Mouse (Mus musculus) thymus, adult 2 months (tissue): ENCODE measurements around the gene Cnot3. TPM values are rescaled to one million over a fixed set of nuclear protein-coding genes. Genes with fewer than 3 reads are reported as not detected.
"Not testable (repeated sequence)": the region's sequence is repeated elsewhere in the genome, so short reads cannot be mapped to it uniquely, and the experiment has no call there.

Experiments used
- DNase-seq: peaks from one replicate; pipeline ENCODE4 v3.0.0; 2021
- H3K27ac ChIP-seq: fragments of 200-500 bp; 2 replicates; pipeline ENCODE4 v1.5.1; 2012; ENCODE audit warnings: low read length, control low read depth; ENCODE audit not compliant: control insufficient read depth, insufficient read depth
- H3K27me3 ChIP-seq: fragments of 200-500 bp; 2 replicates; pipeline ENCODE4 v1.6.1; 2012; ENCODE audit warnings: mild to moderate bottlenecking, low read length, moderate library complexity, mixed read lengths; ENCODE audit not compliant: control insufficient read depth, insufficient read depth
- H3K36me3 ChIP-seq: fragments of 200-500 bp; 2 replicates; pipeline ENCODE4 v1.6.1; 2012; ENCODE audit warnings: mild to moderate bottlenecking, low read length, moderate library complexity; ENCODE audit not compliant: control insufficient read depth, insufficient read depth
- H3K4me1 ChIP-seq: fragments of 200-500 bp; replicated peaks from 2 replicates; pipeline ENCODE4 v1.6.1; 2012; ENCODE audit warnings: low read length; ENCODE audit not compliant: control insufficient read depth, insufficient read depth
- H3K4me3 ChIP-seq: fragments of 200-500 bp; 2 replicates; pipeline ENCODE4 v1.5.1; 2012; ENCODE audit warnings: mild to moderate bottlenecking, low read length, control low read depth, moderate library complexity; ENCODE audit not compliant: control insufficient read depth, insufficient read depth
- CTCF ChIP-seq: fragments of 200-500 bp; IDR thresholded peaks from 2 replicates; pipeline ENCODE4 v1.5.1; 2012; ENCODE audit warnings: mild to moderate bottlenecking, control low read depth, low read length, moderate library complexity, borderline replicate concordance; ENCODE audit not compliant: control insufficient read depth, poor library complexity, insufficient read depth; ENCODE audit errors: extremely low read depth
- POLR2A ChIP-seq: fragments of 200-500 bp; IDR thresholded peaks from 2 replicates; pipeline ENCODE4 v1.6.1; 2012; ENCODE audit warnings: mild to moderate bottlenecking, low read length, control low read depth, moderate library complexity; ENCODE audit not compliant: control insufficient read depth, poor library complexity, insufficient read depth; ENCODE audit errors: extremely low read depth
- WGBS: fragments of 180-500 bp; shearing (Covaris S2); methylation state at CpG from one replicate; pipeline ENCODE4 v1.1.7; 2018; 5-methylcytosine and 5-hydroxymethylcytosine counted together
- polyA plus RNA-seq: library from polyadenylated mRNA; depleted of rRNA; stranded (reverse); fragments of >200 nt; gene quantifications from 2 replicates; pipeline ENCODE4 v1.2.3, GENCODE M21; 2012

Cnot3 gene
- polyA plus RNA-seq, 1 experiment, result 185 TPM

- no peaks in the 10 kb centered on the region for H3K36me3 ChIP-seq
- peak overlapping the region; percentile 69 for H3K4me3 ChIP-seq
- H3K4me1 ChIP-seq, result peaks cover 16% of the 10 kb centered on the region
- WGBS, result under 1% methylated on average over 55 of the region's 55 CpGs
- H3K27ac ChIP-seq, result peak overlapping the region; percentile 77
- DNase-seq, result peak; percentile 55
- no peaks in the 10 kb centered on the region for H3K27me3 ChIP-seq
- TF ChIP-seq CTCF, result no peak
- no peak for TF ChIP-seq POLR2A
Measured at GRCm38 (mm10) chr7:3694076-3694948, 49.2 kb downstream of the Cnot3 start.

GRCm38 (mm10) chr7:3694949-3695305 is 49.9 kb downstream of the Cnot3 start:
- not testable (repeated sequence) for H3K27ac ChIP-seq, H3K36me3 ChIP-seq, H3K27me3 ChIP-seq
- peak; percentile 7 for DNase-seq
- Histone ChIP-seq H3K4me3 (peak overlapping the region; percentile 69), H3K4me1 (peaks cover 16% of the 10 kb centered on the region)
- 7% methylated on average over 9 of the region's 9 CpGs for WGBS

- Histone ChIP-seq H3K27me3 (no peaks in the 10 kb centered on the region), H3K4me3 (no peak overlapping the region), H3K36me3 (no peaks in the 10 kb centered on the region), H3K27ac (no peak overlapping the region), H3K4me1 (peaks cover 6% of the 10 kb centered on the region; the same call in 1 of the 2 replicates)
- DNase-seq, result no peak
- no peak for TF ChIP-seq CTCF
- TF ChIP-seq POLR2A, result no peak
- 98% methylated on average over 6 of the region's 6 CpGs for WGBS
Measured at GRCm38 (mm10) chr7:3698471-3698870, 53.4 kb downstream of the Cnot3 start.

- Histone ChIP-seq H3K27me3 (no peaks in the 10 kb centered on the region), H3K27ac (peak overlapping the region; percentile 40; the same call in 1 of the 2 replicates), H3K4me1 (peaks cover 12% of the 10 kb centered on the region), H3K36me3 (peaks cover 31% of the 10 kb centered on the region), H3K4me3 (no peak overlapping the region)
- no peak for DNase-seq
- TF ChIP-seq CTCF (no peak), POLR2A (no peak)
- 17% methylated on average over 6 of the region's 6 CpGs for WGBS
Measured at GRCm38 (mm10) chr7:3703148-3703878, 58.2 kb downstream of the Cnot3 start.

- WGBS, result 1% methylated on average over 42 of the region's 42 CpGs
- no peaks in the 10 kb centered on the region for H3K27me3 ChIP-seq
- TF ChIP-seq CTCF (peak; percentile 20; the same call in 1 of the 2 replicates), POLR2A (peak; percentile 96)
Measured at GRCm38 (mm10) chr7:3703879-3704441, 58.9 kb downstream of the Cnot3 start, which contains the start of gene Rps9. Rps9 (plus strand) TSS chr7:3703993.

GRCm38 (mm10) chr7:3704475-3704874 is 59.4 kb downstream of the Cnot3 start:
- peaks cover 12% of the 10 kb centered on the region for H3K4me1 ChIP-seq
- H3K27me3 ChIP-seq, result no peaks in the 10 kb centered on the region
- peak overlapping the region; percentile 83 for H3K27ac ChIP-seq
- WGBS, result 3% methylated on average over 20 of the region's 20 CpGs
- peaks cover 31% of the 10 kb centered on the region for H3K36me3 ChIP-seq
- DNase-seq, result no peak
- TF ChIP-seq CTCF (no peak), POLR2A (no peak)
- peak overlapping the region; percentile 65 for H3K4me3 ChIP-seq

More at GRCm38 (mm10) chr7:3703879-3704441, 58.9 kb downstream of the Cnot3 start, which contains the start of gene Rps9:
- peak within 1 kb of the TSS; percentile 65 for H3K4me3 ChIP-seq
- H3K27ac ChIP-seq, result peak within 1 kb of the TSS; percentile 83
- DNase-seq, result peak; percentile 95
- peaks cover 12% of the 10 kb centered on the region for H3K4me1 ChIP-seq
- peaks cover 31% of the 10 kb centered on the region for H3K36me3 ChIP-seq

- WGBS, result 9% methylated on average over 7 of the region's 7 CpGs
- not testable (repeated sequence) for H3K27ac ChIP-seq
Measured at GRCm38 (mm10) chr7:3705461-3705860, 60.4 kb downstream of the Cnot3 start.

More at GRCm38 (mm10) chr7:3705461-3705860, 60.4 kb downstream of the Cnot3 start:
- Histone ChIP-seq H3K36me3 (peaks cover 31% of the 10 kb centered on the region), H3K4me1 (peaks cover 12% of the 10 kb centered on the region), H3K4me3 (peak overlapping the region; percentile 23)
- H3K27me3 ChIP-seq, DNase-seq: not testable (repeated sequence)
